Mouse (Mus musculus): ENCODE measurements at regions not wholly inside any gene's neighbourhood (a gene's known extent, or its start where the extent isn't known, plus 50 kb on each side); places are given as distances from the start of the nearest gene placed in this dataset.
"Not testable (repeated sequence)": the region's sequence is repeated elsewhere in the genome, so short reads cannot be mapped to it uniquely, and the experiment has no call there.

DNA sequence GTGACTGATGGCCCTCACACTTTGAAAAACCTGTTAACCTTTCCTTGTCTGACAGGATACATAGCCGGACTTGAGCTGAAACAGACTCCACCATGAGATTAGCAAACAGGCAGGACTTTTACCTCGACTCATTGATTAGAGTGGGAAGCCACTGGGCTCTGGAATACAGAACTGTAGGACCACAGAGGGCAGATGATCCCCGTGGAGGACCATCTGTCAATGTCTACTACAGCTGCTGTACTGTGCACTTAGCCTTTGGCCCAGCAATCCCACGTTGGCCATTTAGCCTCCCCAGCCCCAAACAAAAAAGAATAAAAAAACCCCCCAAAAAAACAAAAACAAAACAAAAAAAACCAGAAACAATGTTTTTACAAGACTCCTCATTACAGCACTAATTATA is 103.9 kb upstream of the Dazl start:
- ATAC-seq (ENCODE audit: low TSS enrichment): no peak

GRCm38 (mm10) chr17:50407249-50407990 is 101.8 kb upstream of the Plcl2 start:
- peak; percentile 75 for ATAC-seq (ENCODE audit: low TSS enrichment)

DNA sequence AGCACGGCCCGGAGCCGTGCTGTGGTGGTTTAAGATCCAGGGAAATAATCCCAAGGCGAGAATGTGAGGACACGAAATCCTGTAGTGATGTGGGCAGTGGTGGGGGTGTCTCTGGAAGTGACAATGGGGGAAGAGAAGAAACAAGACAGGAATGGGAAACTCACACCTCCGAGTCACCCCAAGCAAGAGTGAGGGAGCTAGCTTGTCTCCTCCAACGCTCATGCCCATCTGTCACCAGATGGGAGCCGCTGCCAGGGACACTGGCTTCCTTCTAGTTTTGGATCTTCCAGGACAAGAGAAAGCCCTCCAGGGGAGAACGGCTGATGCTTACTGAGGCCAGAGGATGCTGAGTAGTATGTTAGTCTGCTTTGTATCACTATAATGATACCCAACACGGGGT is 100.6 kb upstream of the Plcl2 start:
- peak; percentile 84 for ATAC-seq (ENCODE audit: low TSS enrichment)

GRCm38 (mm10) chr17:50409271-50409670 is 99.9 kb upstream of the Plcl2 start:
- 0 out of 2 replicates have a peak, but pooled peaks have one; percentile 2 for ATAC-seq (ENCODE audit: low TSS enrichment)

- ATAC-seq (ENCODE audit: low TSS enrichment): no peak
Measured at GRCm38 (mm10) chr17:50409895-50410294, 99.3 kb upstream of the Plcl2 start.

DNA sequence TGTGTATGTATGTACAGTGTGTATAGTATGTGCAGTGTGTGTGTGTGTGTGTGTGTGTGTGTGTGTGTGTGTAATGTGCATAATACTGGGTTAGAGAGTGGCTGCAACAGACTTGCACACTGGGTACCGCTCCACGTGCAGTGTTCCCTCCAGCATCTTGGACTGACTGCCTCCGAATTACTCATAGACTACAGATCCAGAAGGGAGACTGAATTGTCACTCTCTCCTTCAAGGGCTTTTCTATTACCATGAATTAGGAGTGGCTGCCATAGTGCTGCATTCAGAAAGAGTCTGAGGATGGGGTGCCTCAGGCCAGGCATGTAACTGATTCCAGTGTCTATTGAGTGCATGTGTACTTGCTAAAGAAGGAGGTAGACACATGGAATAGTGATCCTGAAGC is 98.9 kb upstream of the Plcl2 start:
- peak; percentile 27; the same call in 1 of the 2 replicates for ATAC-seq (ENCODE audit: low TSS enrichment)

- no peak for ATAC-seq (ENCODE audit: low TSS enrichment)
Measured at GRCm38 (mm10) chr17:50412446-50412845, 96.8 kb upstream of the Plcl2 start.

DNA sequence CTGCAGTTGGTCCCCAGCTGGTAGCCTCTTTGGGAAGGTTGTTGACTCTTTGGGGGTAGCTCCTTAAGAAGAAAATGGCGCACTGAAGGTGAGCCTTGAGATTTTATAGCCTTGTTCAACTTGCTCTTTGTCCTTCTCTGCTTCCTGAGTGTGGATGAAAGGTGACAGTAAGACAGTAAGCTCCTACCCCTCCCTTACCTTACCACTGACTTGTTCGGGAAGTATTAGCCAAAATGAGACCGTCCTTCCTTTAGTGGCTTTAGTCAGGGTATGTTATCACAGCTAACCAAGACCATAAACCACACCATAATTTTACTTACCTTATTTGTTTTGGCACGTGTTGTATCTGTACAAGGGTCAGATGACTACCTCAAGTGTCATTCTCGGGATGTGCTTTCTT is 95.3 kb upstream of the Plcl2 start:
- no peak for ATAC-seq (ENCODE audit: low TSS enrichment)

GRCm38 (mm10) chr17:50415331-50416005 is 93.7 kb upstream of the Plcl2 start:
- ATAC-seq (ENCODE audit: low TSS enrichment): no peak

- no peak for ATAC-seq (ENCODE audit: low TSS enrichment)
Measured at GRCm38 (mm10) chr17:50416119-50416518, 93.1 kb upstream of the Plcl2 start.

GRCm38 (mm10) chr17:50416538-50417113 is 92.6 kb upstream of the Plcl2 start:
- no peak for ATAC-seq (ENCODE audit: low TSS enrichment)

- ATAC-seq (ENCODE audit: low TSS enrichment): no peak
Measured at GRCm38 (mm10) chr17:50418863-50419383, 90.3 kb upstream of the Plcl2 start.

GRCm38 (mm10) chr17:50419551-50419950 is 89.7 kb upstream of the Plcl2 start:
- not testable (repeated sequence) for ATAC-seq (ENCODE audit: low TSS enrichment)

- ATAC-seq (ENCODE audit: low TSS enrichment): peak; percentile 65; the same call in 1 of the 2 replicates
Measured at GRCm38 (mm10) chr17:50419966-50420365, 89.2 kb upstream of the Plcl2 start.

DNA sequence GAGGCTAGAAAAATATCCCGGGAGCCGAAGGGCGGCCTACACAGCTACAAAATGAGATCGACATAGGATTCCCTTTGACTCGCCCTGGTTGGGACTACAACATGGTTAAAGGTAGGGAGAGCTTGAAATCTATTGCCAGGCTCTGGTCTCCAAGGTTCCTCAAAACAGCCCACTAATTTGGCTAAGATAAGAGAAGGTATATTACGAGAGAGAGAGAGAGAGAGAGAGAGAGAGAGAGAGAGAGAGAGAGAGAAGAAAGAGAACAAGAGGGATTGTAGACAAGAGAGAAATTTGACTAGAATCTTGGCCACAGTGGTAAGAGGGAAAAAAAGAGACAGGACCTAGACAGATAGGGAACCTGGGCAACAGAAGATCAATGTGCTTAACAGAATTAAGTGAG is 88.5 kb upstream of the Plcl2 start:
- no peak for ATAC-seq (ENCODE audit: low TSS enrichment)

DNA sequence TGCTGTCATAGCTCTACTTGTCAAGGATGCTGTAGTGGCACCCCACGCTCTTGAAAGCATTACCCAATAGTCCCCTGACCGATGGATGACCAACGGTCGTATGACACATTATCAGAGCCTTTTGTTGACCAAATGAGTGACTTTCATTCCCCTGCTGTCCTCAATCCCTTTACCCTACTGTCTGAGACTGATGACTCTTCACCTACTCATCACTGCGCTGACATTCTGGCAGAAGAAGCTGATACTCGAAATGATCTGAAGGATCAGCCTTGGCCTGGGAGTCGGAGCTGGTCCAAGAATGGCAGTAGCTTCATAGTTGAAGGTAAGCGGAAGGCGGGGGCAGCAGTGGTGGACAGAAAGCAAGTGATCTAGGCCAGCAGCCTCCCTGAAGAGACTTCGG is 87.7 kb upstream of the Plcl2 start:
- no peak for ATAC-seq (ENCODE audit: low TSS enrichment)

DNA sequence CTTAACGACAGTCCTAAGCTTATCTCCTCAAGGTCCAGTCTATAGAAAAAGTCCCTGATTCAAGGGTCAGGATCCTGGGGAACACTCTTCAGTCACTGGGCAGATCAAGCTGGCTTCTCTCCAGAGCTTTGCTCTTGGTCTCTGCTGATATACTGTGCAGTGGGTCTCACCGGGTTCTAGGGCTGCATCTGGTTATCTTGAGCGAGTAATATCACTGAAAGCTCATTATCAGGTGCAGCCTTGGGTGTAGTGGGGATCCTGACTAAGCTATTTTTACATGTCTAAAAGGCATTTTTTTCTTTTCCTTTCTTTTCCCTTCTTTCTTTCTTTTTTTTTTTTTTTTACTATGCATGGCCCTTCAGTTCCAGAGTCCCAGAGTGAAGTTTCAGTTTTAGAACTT is 84.1 kb upstream of the Plcl2 start:
- ATAC-seq (ENCODE audit: low TSS enrichment): no peak

GRCm38 (mm10) chr17:50425531-50425930 is 83.7 kb upstream of the Plcl2 start:
- no peak for ATAC-seq (ENCODE audit: low TSS enrichment)

DNA sequence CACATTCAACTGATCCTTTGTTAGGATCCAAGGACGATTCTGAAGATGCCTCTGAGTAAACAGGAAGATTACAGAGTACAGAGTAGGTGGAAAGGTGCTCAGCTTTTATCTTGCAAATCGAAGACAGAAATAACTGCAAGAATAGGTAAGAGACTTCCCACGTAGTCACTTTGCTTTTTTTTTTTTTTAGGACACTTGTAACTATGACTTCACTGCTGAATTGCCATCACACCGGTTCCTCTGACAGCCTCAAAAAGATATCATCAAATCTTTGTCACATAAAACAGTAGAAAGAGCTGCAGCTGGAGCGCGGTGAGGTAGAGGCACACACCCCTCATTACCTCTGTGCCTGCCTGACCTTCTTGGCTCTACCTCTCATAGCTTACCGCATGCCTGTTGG is 83.1 kb upstream of the Plcl2 start:
- no peak for ATAC-seq (ENCODE audit: low TSS enrichment)

DNA sequence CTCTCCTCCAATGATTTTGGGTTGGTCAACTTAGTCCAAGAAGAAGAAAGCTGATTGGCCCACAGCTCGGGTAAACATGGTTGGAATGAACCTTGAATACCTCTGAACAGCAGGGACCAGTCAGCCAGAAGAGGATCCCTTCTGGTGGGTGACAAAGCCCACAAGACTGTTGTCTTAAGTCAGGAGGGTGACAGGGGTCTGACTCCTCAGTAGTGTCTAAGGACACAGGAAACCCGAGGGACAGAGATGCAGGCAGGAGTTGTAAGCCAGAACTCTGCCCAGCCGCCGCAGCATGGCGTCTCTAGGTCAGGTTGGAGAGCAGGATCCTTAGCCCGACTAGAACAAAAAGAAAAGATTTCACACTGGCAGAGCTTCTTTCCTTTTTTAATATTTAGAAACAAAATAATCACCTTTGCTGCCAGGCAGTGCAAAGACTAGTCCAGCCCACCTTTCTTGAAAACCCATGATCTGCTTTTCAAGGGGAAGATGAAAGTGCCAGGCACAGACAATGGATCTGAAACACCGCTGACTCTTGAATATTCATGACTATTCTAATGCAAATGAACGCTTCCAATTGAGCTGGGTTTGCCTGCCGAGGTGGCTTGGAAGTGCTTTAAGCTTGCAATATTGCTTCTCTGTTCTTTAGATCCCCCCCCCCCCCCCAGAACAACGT is 81.7 kb upstream of the Plcl2 start:
- no peak for ATAC-seq (ENCODE audit: low TSS enrichment)

GRCm38 (mm10) chr17:50428004-50428560 is 81.1 kb upstream of the Plcl2 start:
- no peak for ATAC-seq (ENCODE audit: low TSS enrichment)

DNA sequence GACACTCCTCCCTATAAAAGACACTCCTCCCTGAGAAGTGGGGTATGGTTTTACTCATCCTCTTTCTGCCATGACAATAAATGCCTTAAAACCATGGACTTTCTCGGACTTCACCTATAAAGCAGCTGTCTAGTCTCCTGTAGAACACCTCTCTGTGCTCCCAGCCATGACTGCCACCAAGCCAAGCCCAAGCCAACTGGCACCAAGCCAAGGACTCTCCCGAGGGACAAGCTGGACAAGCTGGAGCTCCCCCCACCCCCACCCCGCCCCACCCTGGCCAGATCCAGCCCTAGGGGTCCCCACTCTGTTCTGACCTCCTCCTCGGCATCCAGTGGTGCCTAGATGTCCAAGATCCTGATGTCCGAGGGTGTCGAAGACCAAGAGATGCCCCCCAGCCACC is 76.6 kb upstream of the Plcl2 start:
- ATAC-seq (ENCODE audit: low TSS enrichment): no peak
